Mouse (Mus musculus): ENCODE data around the gene Lama2.

- TF ChIP-seq CTCF (IDR thresholded peaks at IDR 0.05; ENCODE audit: borderline replicate concordance, insufficient read depth, low read length), result no peak
- no peak for TF ChIP-seq POLR2A (IDR thresholded peaks at IDR 0.05; ENCODE audit: low read depth, low read length)
Measured at GRCm38 (mm10) chr10:27054488-27054887, 565.1 kb downstream of the Lama2 start.
